Mouse (Mus musculus): ENCODE measurements around the gene Krt14. TPM values are rescaled to one million over a fixed set of nuclear protein-coding genes. Genes with fewer than 3 reads are reported as not detected.
A peak's percentile ranks its signal among the peaks of the same experiment; 100 is the strongest.

The Krt14 gene
- polyA plus RNA-seq, 1 experiment from 2014 or later: 1.9 TPM

- WGBS: 78% methylated on average over 8 of the region's 8 CpGs
- Histone ChIP-seq H3K36me3 (ENCODE audit: control insufficient read depth, insufficient read depth, low read length) (no peaks in the 10 kb centered on the region), H3K27ac (replicated peaks in 1 of 2; ENCODE audit: control insufficient read depth in 1 of 2, insufficient read depth in 1 of 2, low read depth in 2 of 2, low read length in 2 of 2) (no peak overlapping the region), H3K4me3 (ENCODE audit: control insufficient read depth in 1 of 2, insufficient read depth in 1 of 2, low read depth in 1 of 2, low read length in 2 of 2) (no peak overlapping the region), H3K4me2 (ENCODE audit: low read length) (no peak overlapping the region), H3K4me1 (ENCODE audit: control insufficient read depth in 2 of 2, insufficient read depth in 2 of 2, low read length in 2 of 2) (no peaks in the 10 kb centered on the region), H3K9ac (ENCODE audit: low read length) (no peak overlapping the region), H3K27me3 (ENCODE audit: control insufficient read depth, insufficient read depth, low read length) (no peaks in the 10 kb centered on the region), H3K9me3 (ENCODE audit: control insufficient read depth, low read length) (no peaks in the 10 kb centered on the region)
- no peak for ATAC-seq (ENCODE audit: insufficient number of reproducible peaks, insufficient read depth, low FRiP score, low read depth)
Measured at GRCm38 (mm10) chr11:100186736-100187135, 20.6 kb downstream of the Krt14 start.

- ATAC-seq (ENCODE audit: insufficient number of reproducible peaks, insufficient read depth, low FRiP score, low read depth): no peak
- Histone ChIP-seq H3K9me3 (ENCODE audit: control insufficient read depth, low read length) (no peaks in the 10 kb centered on the region), H3K27me3 (ENCODE audit: control insufficient read depth, insufficient read depth, low read length) (no peaks in the 10 kb centered on the region), H3K4me3 (ENCODE audit: control insufficient read depth in 1 of 2, insufficient read depth in 1 of 2, low read depth in 1 of 2, low read length in 2 of 2) (no peak overlapping the region), H3K9ac (ENCODE audit: low read length) (no peak overlapping the region), H3K4me1 (ENCODE audit: control insufficient read depth in 2 of 2, insufficient read depth in 2 of 2, low read length in 2 of 2) (no peaks in the 10 kb centered on the region), H3K27ac (replicated peaks in 1 of 2; ENCODE audit: control insufficient read depth in 1 of 2, insufficient read depth in 1 of 2, low read depth in 2 of 2, low read length in 2 of 2) (no peak overlapping the region), H3K36me3 (ENCODE audit: control insufficient read depth, insufficient read depth, low read length) (no peaks in the 10 kb centered on the region), H3K4me2 (ENCODE audit: low read length) (no peak overlapping the region)
- 57% methylated on average over 7 of the region's 7 CpGs for WGBS
Measured at GRCm38 (mm10) chr11:100181725-100182124, 25.6 kb downstream of the Krt14 start.

- whole genome bisulfite sequencing: 66% methylated on average over 3 of the region's 3 CpGs
- no peak for ATAC-seq (ENCODE audit: insufficient number of reproducible peaks, insufficient read depth, low FRiP score, low read depth)
- H3K27me3 ChIP-seq (ENCODE audit: control insufficient read depth, insufficient read depth, low read length): no peaks in the 10 kb centered on the region
- no peaks in the 10 kb centered on the region for H3K4me1 ChIP-seq (ENCODE audit: control insufficient read depth in 2 of 2, insufficient read depth in 2 of 2, low read length in 2 of 2)
- no peaks in the 10 kb centered on the region for H3K9me3 ChIP-seq (ENCODE audit: control insufficient read depth, low read length)
- H3K36me3 ChIP-seq (ENCODE audit: control insufficient read depth, insufficient read depth, low read length): no peaks in the 10 kb centered on the region
- no peak overlapping the region for H3K4me3 ChIP-seq (ENCODE audit: control insufficient read depth in 1 of 2, insufficient read depth in 1 of 2, low read depth in 1 of 2, low read length in 2 of 2)
- no peak overlapping the region for H3K9ac ChIP-seq (ENCODE audit: low read length)
- no peak overlapping the region for H3K4me2 ChIP-seq (ENCODE audit: low read length)
- H3K27ac ChIP-seq (replicated peaks in 1 of 2; ENCODE audit: control insufficient read depth in 1 of 2, insufficient read depth in 1 of 2, low read depth in 2 of 2, low read length in 2 of 2): no peak overlapping the region
Measured at GRCm38 (mm10) chr11:100179260-100179659, 28.1 kb downstream of the Krt14 start.

- ATAC-seq (ENCODE audit: insufficient number of reproducible peaks, insufficient read depth, low FRiP score, low read depth): no peak
- 65% methylated on average over 5 of the region's 5 CpGs for WGBS
Measured at GRCm38 (mm10) chr11:100178307-100178706, 29.0 kb downstream of the Krt14 start.

GRCm38 (mm10) chr11:100176791-100177190 is 30.6 kb downstream of the Krt14 start:
- no peak overlapping the region for H3K4me2 ChIP-seq (ENCODE audit: low read length)
- H3K27ac ChIP-seq (replicated peaks in 1 of 2; ENCODE audit: control insufficient read depth in 1 of 2, insufficient read depth in 1 of 2, low read depth in 2 of 2, low read length in 2 of 2): no peak overlapping the region
- no peaks in the 10 kb centered on the region for H3K36me3 ChIP-seq (ENCODE audit: control insufficient read depth, insufficient read depth, low read length)
- H3K9me3 ChIP-seq (ENCODE audit: control insufficient read depth, low read length): no peaks in the 10 kb centered on the region
- H3K4me1 ChIP-seq (ENCODE audit: control insufficient read depth in 2 of 2, insufficient read depth in 2 of 2, low read length in 2 of 2): no peaks in the 10 kb centered on the region
- H3K4me3 ChIP-seq (ENCODE audit: control insufficient read depth in 1 of 2, insufficient read depth in 1 of 2, low read depth in 1 of 2, low read length in 2 of 2): no peak overlapping the region
- H3K27me3 ChIP-seq (ENCODE audit: control insufficient read depth, insufficient read depth, low read length): no peaks in the 10 kb centered on the region
- 68% methylated on average over 9 of the region's 9 CpGs for WGBS
- no peak for ATAC-seq (ENCODE audit: insufficient number of reproducible peaks, insufficient read depth, low FRiP score, low read depth)
- no peak overlapping the region for H3K9ac ChIP-seq (ENCODE audit: low read length)

More at GRCm38 (mm10) chr11:100178307-100178706, 29.0 kb downstream of the Krt14 start:
- no peaks in the 10 kb centered on the region for H3K4me1 ChIP-seq (ENCODE audit: control insufficient read depth in 2 of 2, insufficient read depth in 2 of 2, low read length in 2 of 2)
- no peak overlapping the region for H3K9ac ChIP-seq (ENCODE audit: low read length)
- H3K9me3 ChIP-seq (ENCODE audit: control insufficient read depth, low read length): no peaks in the 10 kb centered on the region
- H3K27me3 ChIP-seq (ENCODE audit: control insufficient read depth, insufficient read depth, low read length): no peaks in the 10 kb centered on the region
- H3K4me2 ChIP-seq (ENCODE audit: low read length): no peak overlapping the region
- H3K4me3 ChIP-seq (ENCODE audit: control insufficient read depth in 1 of 2, insufficient read depth in 1 of 2, low read depth in 1 of 2, low read length in 2 of 2): no peak overlapping the region
- no peak overlapping the region for H3K27ac ChIP-seq (replicated peaks in 1 of 2; ENCODE audit: control insufficient read depth in 1 of 2, insufficient read depth in 1 of 2, low read depth in 2 of 2, low read length in 2 of 2)
- no peaks in the 10 kb centered on the region for H3K36me3 ChIP-seq (ENCODE audit: control insufficient read depth, insufficient read depth, low read length)

- no peak overlapping the region for H3K27ac ChIP-seq (replicated peaks in 1 of 2; ENCODE audit: control insufficient read depth in 1 of 2, insufficient read depth in 1 of 2, low read depth in 2 of 2, low read length in 2 of 2)
- no peaks in the 10 kb centered on the region for H3K9me3 ChIP-seq (ENCODE audit: control insufficient read depth, low read length)
- H3K4me3 ChIP-seq (ENCODE audit: control insufficient read depth in 1 of 2, insufficient read depth in 1 of 2, low read depth in 1 of 2, low read length in 2 of 2): no peak overlapping the region
- no peaks in the 10 kb centered on the region for H3K36me3 ChIP-seq (ENCODE audit: control insufficient read depth, insufficient read depth, low read length)
- peaks cover 15 to 21% of the 10 kb centered on the region in 2 experiments for H3K4me1 ChIP-seq (ENCODE audit: control insufficient read depth in 2 of 2, insufficient read depth in 2 of 2, low read length in 2 of 2)
- WGBS: 30% methylated on average over 14 of the region's 14 CpGs
- peak overlapping the region; percentile 28 for H3K4me2 ChIP-seq (ENCODE audit: low read length)
- no peak for ATAC-seq (ENCODE audit: insufficient number of reproducible peaks, insufficient read depth, low FRiP score, low read depth)
- no peak overlapping the region for H3K9ac ChIP-seq (ENCODE audit: low read length)
- H3K27me3 ChIP-seq (ENCODE audit: control insufficient read depth, insufficient read depth, low read length): no peaks in the 10 kb centered on the region
Measured at GRCm38 (mm10) chr11:100168765-100169762, 38.3 kb downstream of the Krt14 start.

- Histone ChIP-seq H3K9ac (ENCODE audit: low read length) (no peak overlapping the region), H3K9me3 (ENCODE audit: control insufficient read depth, low read length) (no peaks in the 10 kb centered on the region), H3K27me3 (ENCODE audit: control insufficient read depth, insufficient read depth, low read length) (no peaks in the 10 kb centered on the region), H3K27ac (replicated peaks in 1 of 2; ENCODE audit: control insufficient read depth in 1 of 2, insufficient read depth in 1 of 2, low read depth in 2 of 2, low read length in 2 of 2) (no peak overlapping the region), H3K4me3 (ENCODE audit: control insufficient read depth in 1 of 2, insufficient read depth in 1 of 2, low read depth in 1 of 2, low read length in 2 of 2) (no peak overlapping the region), H3K4me1 (ENCODE audit: control insufficient read depth in 2 of 2, insufficient read depth in 2 of 2, low read length in 2 of 2) (peaks cover 15 to 21% of the 10 kb centered on the region in 2 experiments), H3K36me3 (ENCODE audit: control insufficient read depth, insufficient read depth, low read length) (no peaks in the 10 kb centered on the region), H3K4me2 (ENCODE audit: low read length) (no peak overlapping the region)
- peak; percentile 44; the same call in 1 of the 2 replicates for ATAC-seq (ENCODE audit: insufficient number of reproducible peaks, insufficient read depth, low FRiP score, low read depth)
- WGBS: 61% methylated on average over 8 of the region's 8 CpGs
Measured at GRCm38 (mm10) chr11:100168071-100168470, 39.3 kb downstream of the Krt14 start.

Data from heart, embryonic 14.5 days (tissue).